Mouse (Mus musculus) midbrain, embryonic 15.5 days (tissue): ENCODE measurements at regions not wholly inside any gene's neighbourhood (a gene's known extent, or its start where the extent isn't known, plus 50 kb on each side); places are given as distances from the start of the nearest gene placed in this dataset.

ENCODE experiments used
- ATAC-seq: fragments of 200-750 bp; cut with Nextera tagmentation; replicated peaks from 2 replicates; pipeline ENCODE4 v1.8.0; 2017; ENCODE audit warnings: moderate TSS enrichment
- H3K27ac ChIP-seq: fragments of 300-500 bp; sonication (generic); 2 replicates; pipeline ENCODE4 v1.5.1; 2015; ENCODE audit warnings: mild to moderate bottlenecking, inconsistent platforms
- H3K27me3 ChIP-seq: fragments of 300-500 bp; sonication (generic); replicated peaks from 2 replicates; pipeline ENCODE4 v1.6.1; 2015; ENCODE audit warnings: inconsistent platforms
- H3K36me3 ChIP-seq: fragments of 300-500 bp; sonication (generic); replicated peaks from 2 replicates; pipeline ENCODE4 v1.6.1; 2015; ENCODE audit warnings: inconsistent platforms
- H3K4me1 ChIP-seq: fragments of 300-500 bp; sonication (generic); 2 replicates; pipeline ENCODE4 v1.6.1; 2015; ENCODE audit warnings: inconsistent platforms
- H3K4me2 ChIP-seq: fragments of 300-500 bp; sonication (generic); 2 replicates; pipeline ENCODE4 v1.6.1; 2015; ENCODE audit warnings: inconsistent platforms, mild to moderate bottlenecking, moderate library complexity
- H3K4me3 ChIP-seq: fragments of 300-500 bp; sonication (generic); 2 replicates; pipeline ENCODE4 v1.5.1; 2015; ENCODE audit warnings: mild to moderate bottlenecking, inconsistent platforms
- H3K9ac ChIP-seq: fragments of 300-500 bp; sonication (generic); 2 replicates; pipeline ENCODE4 v1.6.1; 2015; ENCODE audit warnings: mild to moderate bottlenecking, inconsistent platforms
- H3K9me3 ChIP-seq: fragments of 300-500 bp; sonication (generic); 2 replicates; pipeline ENCODE4 v1.6.1; 2016; ENCODE audit warnings: inconsistent platforms
- WGBS: fragments of 180-500 bp; shearing (Covaris S2); methylation state at CpG from one replicate; pipeline ENCODE4 v1.1.7; 2015; ENCODE audit warnings: mixed read lengths; 5-methylcytosine and 5-hydroxymethylcytosine counted together

GRCm38 (mm10) chr7:130036845-130037572 is 445.3 kb downstream of the Wdr11 start:
- no peak overlapping the region for H3K9ac ChIP-seq
- H3K4me1 ChIP-seq: no peaks in the 10 kb centered on the region
- ATAC-seq: no peak
- H3K27ac ChIP-seq: no peak overlapping the region
- H3K36me3 ChIP-seq: no peaks in the 10 kb centered on the region
- WGBS: 67% methylated on average over 8 of the region's 8 CpGs
- H3K9me3 ChIP-seq: no peaks in the 10 kb centered on the region
- no peaks in the 10 kb centered on the region; the same call in 1 of the 2 replicates for H3K27me3 ChIP-seq
- no peak overlapping the region for H3K4me2 ChIP-seq
- H3K4me3 ChIP-seq: no peak overlapping the region

DNA sequence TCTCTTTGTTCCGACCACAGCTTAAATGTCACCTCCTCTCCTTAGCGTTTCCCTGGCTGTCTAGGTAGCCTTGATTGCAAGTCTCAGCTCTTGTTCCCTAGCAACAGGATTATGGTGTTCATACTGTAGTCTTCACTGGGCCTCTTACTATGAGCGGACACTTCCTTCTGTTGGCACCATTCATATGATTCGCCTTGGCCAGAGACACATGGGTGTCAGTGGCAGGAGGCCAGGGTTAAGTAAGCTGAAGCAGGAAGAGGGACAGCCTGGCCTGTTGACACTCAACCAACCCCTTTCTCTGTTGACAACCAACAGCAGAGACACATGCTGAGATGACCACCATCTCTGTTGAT is 445.9 kb downstream of the Wdr11 start:
- Histone ChIP-seq H3K27ac (no peak overlapping the region), H3K4me1 (no peaks in the 10 kb centered on the region), H3K4me2 (no peak overlapping the region), H3K27me3 (no peaks in the 10 kb centered on the region; the same call in 1 of the 2 replicates), H3K36me3 (no peaks in the 10 kb centered on the region), H3K9ac (no peak overlapping the region), H3K4me3 (no peak overlapping the region), H3K9me3 (no peaks in the 10 kb centered on the region)
- no peak for ATAC-seq
- WGBS: 65% methylated on average over 4 of the region's 4 CpGs

GRCm38 (mm10) chr7:130040596-130040995 is 448.9 kb downstream of the Wdr11 start:
- Histone ChIP-seq H3K9me3 (no peaks in the 10 kb centered on the region), H3K4me3 (no peak overlapping the region), H3K4me2 (no peak overlapping the region), H3K27ac (no peak overlapping the region), H3K4me1 (peaks cover 2% of the 10 kb centered on the region; the same call in 1 of the 2 replicates), H3K36me3 (no peaks in the 10 kb centered on the region), H3K27me3 (no peaks in the 10 kb centered on the region; the same call in 1 of the 2 replicates), H3K9ac (no peak overlapping the region)
- ATAC-seq: no peak
- WGBS: 84% methylated on average over 8 of the region's 8 CpGs

- Histone ChIP-seq H3K4me1 (peaks cover 2% of the 10 kb centered on the region; the same call in 1 of the 2 replicates), H3K9me3 (no peaks in the 10 kb centered on the region), H3K27me3 (no peaks in the 10 kb centered on the region; the same call in 1 of the 2 replicates), H3K4me3 (no peak overlapping the region), H3K9ac (no peak overlapping the region), H3K36me3 (no peaks in the 10 kb centered on the region), H3K4me2 (no peak overlapping the region), H3K27ac (no peak overlapping the region)
- no peak for ATAC-seq
- 83% methylated on average over 11 of the region's 11 CpGs for WGBS
Measured at GRCm38 (mm10) chr7:130041402-130041965, 449.8 kb downstream of the Wdr11 start.

DNA sequence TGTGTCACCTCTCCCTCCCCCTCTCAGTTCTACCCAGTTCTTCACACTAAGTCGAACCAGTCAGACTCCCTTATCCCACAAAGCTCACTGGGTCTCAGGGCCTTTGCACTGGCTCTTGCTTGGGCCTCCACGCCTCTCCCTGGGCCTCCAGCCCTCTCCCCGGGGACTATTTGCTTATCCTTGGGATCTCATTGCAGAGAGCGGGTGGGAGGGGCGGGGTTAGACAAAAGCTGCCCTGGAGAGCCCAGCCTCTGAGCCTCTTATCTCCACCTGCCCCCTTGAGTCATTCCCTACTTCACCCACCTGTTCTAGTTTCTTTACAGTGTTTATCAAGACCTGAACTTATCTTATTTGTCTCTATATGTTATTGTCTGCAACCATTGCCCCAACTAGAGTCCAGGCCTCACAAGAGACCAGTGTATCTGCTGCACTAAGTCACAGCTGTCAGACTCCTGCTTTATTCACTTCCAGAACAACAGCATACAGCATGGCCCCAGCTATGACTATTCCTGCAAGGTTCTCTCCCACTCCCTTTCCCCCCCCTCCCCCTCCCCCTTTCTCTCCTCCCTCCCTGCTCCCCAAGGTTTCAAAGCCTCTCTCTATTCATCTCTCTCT is 450.7 kb downstream of the Wdr11 start:
- no peaks in the 10 kb centered on the region for H3K9me3 ChIP-seq
- peaks cover 2% of the 10 kb centered on the region; the same call in 1 of the 2 replicates for H3K4me1 ChIP-seq
- no peak overlapping the region for H3K4me3 ChIP-seq
- 48% methylated on average over 5 of the region's 5 CpGs for WGBS
- no peaks in the 10 kb centered on the region; the same call in 1 of the 2 replicates for H3K27me3 ChIP-seq
- no peak overlapping the region for H3K4me2 ChIP-seq
- no peak overlapping the region for H3K27ac ChIP-seq
- no peaks in the 10 kb centered on the region for H3K36me3 ChIP-seq
- no peak overlapping the region for H3K9ac ChIP-seq
- no peak for ATAC-seq

GRCm38 (mm10) chr7:130043397-130044234 is 452.0 kb downstream of the Wdr11 start:
- 54% methylated on average over 21 of the region's 21 CpGs for WGBS
- no peak for ATAC-seq

DNA sequence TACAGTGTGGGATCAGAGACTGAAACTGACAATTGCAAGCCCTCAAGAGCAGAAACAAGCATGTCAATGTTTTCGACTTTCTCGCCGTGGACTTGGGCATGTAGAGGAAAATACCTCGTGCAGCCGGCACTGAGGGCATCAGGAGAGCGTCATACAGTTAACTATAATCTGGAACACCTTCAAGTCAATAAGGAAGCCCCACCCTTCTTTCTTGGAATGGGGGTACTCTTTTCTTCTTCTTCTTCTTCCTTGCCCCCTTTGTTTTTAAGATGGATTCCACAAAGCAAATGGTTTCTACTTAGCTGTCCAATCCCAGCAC is 452.5 kb downstream of the Wdr11 start:
- no peaks in the 10 kb centered on the region for H3K9me3 ChIP-seq
- H3K4me1 ChIP-seq: peaks cover 2% of the 10 kb centered on the region; the same call in 1 of the 2 replicates
- ATAC-seq: no peak
- no peak overlapping the region for H3K4me2 ChIP-seq
- H3K4me3 ChIP-seq: no peak overlapping the region
- WGBS: 89% methylated on average over 6 of the region's 6 CpGs
- H3K9ac ChIP-seq: no peak overlapping the region
- no peak overlapping the region for H3K27ac ChIP-seq
- H3K36me3 ChIP-seq: no peaks in the 10 kb centered on the region
- no peaks in the 10 kb centered on the region; the same call in 1 of the 2 replicates for H3K27me3 ChIP-seq

More at GRCm38 (mm10) chr7:130043397-130044234, 452.0 kb downstream of the Wdr11 start:
- Histone ChIP-seq H3K9me3 (no peaks in the 10 kb centered on the region), H3K9ac (no peak overlapping the region), H3K4me3 (no peak overlapping the region), H3K27me3 (no peaks in the 10 kb centered on the region; the same call in 1 of the 2 replicates), H3K36me3 (no peaks in the 10 kb centered on the region), H3K4me2 (no peak overlapping the region), H3K4me1 (peaks cover 2% of the 10 kb centered on the region; the same call in 1 of the 2 replicates), H3K27ac (no peak overlapping the region)

GRCm38 (mm10) chr7:130044581-130044980 is 452.9 kb downstream of the Wdr11 start:
- no peaks in the 10 kb centered on the region for H3K36me3 ChIP-seq

DNA sequence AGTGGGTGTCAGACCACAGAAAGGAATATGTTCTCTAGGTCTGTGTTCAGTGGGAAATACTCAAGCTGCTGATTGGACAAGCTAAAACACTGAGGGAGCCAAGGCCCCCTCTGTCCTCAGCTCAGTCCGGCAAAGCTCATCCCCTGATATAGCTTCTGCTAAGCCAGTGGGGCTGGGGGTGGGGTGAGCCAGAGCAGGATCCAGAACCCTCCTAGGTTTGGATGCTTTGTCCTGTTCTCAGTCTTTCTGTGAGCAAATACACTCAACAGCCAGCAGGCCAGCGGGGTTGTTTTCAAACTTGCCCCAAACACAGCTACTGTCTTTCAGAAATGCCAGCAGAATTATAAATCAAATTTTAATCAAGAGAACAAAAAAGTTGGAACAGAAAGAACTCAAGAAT is 454.4 kb downstream of the Wdr11 start:
- H3K4me2 ChIP-seq: no peak overlapping the region
- whole genome bisulfite sequencing: 59% methylated on average over 2 of the region's 2 CpGs

More at GRCm38 (mm10) chr7:130044581-130044980, 452.9 kb downstream of the Wdr11 start:
- H3K9me3 ChIP-seq: no peaks in the 10 kb centered on the region
- H3K27me3 ChIP-seq: no peaks in the 10 kb centered on the region; the same call in 1 of the 2 replicates
- ATAC-seq: no peak
- H3K4me3 ChIP-seq: no peak overlapping the region
- peaks cover 2% of the 10 kb centered on the region; the same call in 1 of the 2 replicates for H3K4me1 ChIP-seq
- no peak overlapping the region for H3K9ac ChIP-seq
- no peak overlapping the region for H3K27ac ChIP-seq
- 75% methylated on average over 6 of the region's 6 CpGs for WGBS
- no peak overlapping the region for H3K4me2 ChIP-seq

DNA sequence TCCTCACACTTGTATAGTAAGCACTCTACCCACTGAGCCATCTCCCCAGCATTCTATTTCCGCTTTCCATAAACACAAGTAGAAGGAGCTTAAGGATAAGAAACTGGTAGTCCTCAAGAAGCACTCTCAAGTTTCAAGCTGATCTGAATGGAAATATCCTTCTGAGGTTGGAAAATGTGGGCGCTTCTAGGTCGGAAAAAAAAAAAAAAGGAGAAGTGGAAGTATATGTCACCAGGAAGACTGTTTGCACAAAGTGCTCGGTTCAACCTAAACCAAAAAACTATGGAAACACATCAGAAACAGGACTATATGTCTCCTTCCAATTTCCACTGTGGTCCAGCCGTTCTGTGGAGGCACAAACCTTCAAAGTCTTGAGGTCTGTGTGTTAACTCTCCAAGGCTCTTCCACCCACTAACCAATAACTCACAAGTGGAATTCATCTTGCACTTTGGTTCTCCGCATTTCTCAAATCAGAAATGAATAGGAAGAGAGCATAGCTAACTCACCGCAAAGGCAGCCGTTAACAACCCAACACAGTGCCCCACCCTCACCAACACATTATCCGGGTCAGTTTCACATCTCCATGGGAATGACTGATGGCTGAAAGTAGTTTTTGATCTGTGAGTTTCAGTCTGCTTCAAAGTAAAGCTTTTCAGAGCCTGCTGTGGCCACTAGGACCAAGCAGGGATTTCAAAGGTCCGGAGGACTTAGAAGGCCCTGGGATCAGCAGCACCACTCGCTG is 455.8 kb downstream of the Wdr11 start:
- Histone ChIP-seq H3K4me1 (peaks cover 2% of the 10 kb centered on the region; the same call in 1 of the 2 replicates), H3K4me3 (no peak overlapping the region), H3K36me3 (no peaks in the 10 kb centered on the region), H3K9ac (no peak overlapping the region), H3K27me3 (no peaks in the 10 kb centered on the region), H3K4me2 (no peak overlapping the region), H3K9me3 (no peaks in the 10 kb centered on the region), H3K27ac (no peak overlapping the region)
- ATAC-seq: no peak
- 39% methylated on average over 11 of the region's 11 CpGs for WGBS

More for the DNA sequence above, 454.4 kb downstream of the Wdr11 start:
- no peak overlapping the region for H3K9ac ChIP-seq
- H3K36me3 ChIP-seq: no peaks in the 10 kb centered on the region
- peaks cover 2% of the 10 kb centered on the region; the same call in 1 of the 2 replicates for H3K4me1 ChIP-seq
- ATAC-seq: no peak
- no peaks in the 10 kb centered on the region for H3K27me3 ChIP-seq
- H3K4me3 ChIP-seq: no peak overlapping the region
- no peak overlapping the region for H3K27ac ChIP-seq
- no peaks in the 10 kb centered on the region for H3K9me3 ChIP-seq

- WGBS: 12% methylated on average over 6 of the region's 6 CpGs
- Histone ChIP-seq H3K9me3 (no peaks in the 10 kb centered on the region), H3K4me2 (no peak overlapping the region), H3K9ac (no peak overlapping the region), H3K4me1 (peaks cover 2% of the 10 kb centered on the region; the same call in 1 of the 2 replicates), H3K4me3 (no peak overlapping the region), H3K27me3 (no peaks in the 10 kb centered on the region), H3K27ac (no peak overlapping the region), H3K36me3 (no peaks in the 10 kb centered on the region)
- ATAC-seq: no peak
Measured at GRCm38 (mm10) chr7:130048106-130048772, 456.6 kb downstream of the Wdr11 start.
